Mouse (Mus musculus): ENCODE results near the gene Wnt5b. TPM values are rescaled to one million over a fixed set of nuclear protein-coding genes. Genes with fewer than 3 reads are reported as not detected.
A peak's percentile ranks its signal among the peaks of the same experiment; 100 is the strongest.
"Not testable (repeated sequence)": the region's sequence is repeated elsewhere in the genome, so short reads cannot be mapped to it uniquely, and the experiment has no call there.

Gene Wnt5b
- total RNA-seq, 2 experiments from 2014 or later: 1.8 to 2.2 TPM

GRCm38 (mm10) chr6:119459041-119459440, 85.1 kb downstream of the Wnt5b start:
- no peak for DNase-seq (ENCODE audit: low spot score in 2 of 2)

GRCm38 (mm10) chr6:119458166-119458565, 86.0 kb downstream of the Wnt5b start:
- no peak for DNase-seq (ENCODE audit: low spot score in 2 of 2)

GRCm38 (mm10) chr6:119451981-119452499, 92.1 kb downstream of the Wnt5b start:
- peak; percentile 38 to 64 for DNase-seq (ENCODE audit: low spot score in 2 of 2)

GRCm38 (mm10) chr6:119450965-119451943, 92.9 kb downstream of the Wnt5b start:
- no peak for DNase-seq (ENCODE audit: low spot score in 2 of 2)

GRCm38 (mm10) chr6:119449060-119449499, 95.1 kb downstream of the Wnt5b start:
- no peak for DNase-seq (ENCODE audit: low spot score in 2 of 2)

- no peak for DNase-seq (ENCODE audit: low spot score in 2 of 2)
These were observed 95.7 kb downstream of the Wnt5b start for GRCm38 (mm10) chr6:119448321-119449059.

GRCm38 (mm10) chr6:119445671-119446607, 98.2 kb downstream of the Wnt5b start:
- DNase-seq (ENCODE audit: low spot score in 2 of 2): no peak

- peak; percentile 66 to 84 for DNase-seq (ENCODE audit: low spot score in 2 of 2)
These were observed 100.2 kb downstream of the Wnt5b start for GRCm38 (mm10) chr6:119443742-119444645.

- DNase-seq (ENCODE audit: low spot score in 2 of 2): not testable (repeated sequence)
These were observed 101.4 kb downstream of the Wnt5b start for GRCm38 (mm10) chr6:119442729-119443128.

- DNase-seq (ENCODE audit: low spot score in 2 of 2): no peak
These were observed 106.0 kb downstream of the Wnt5b start for GRCm38 (mm10) chr6:119437894-119438761.

- DNase-seq (ENCODE audit: low spot score in 2 of 2): no peak
These were observed 109.8 kb downstream of the Wnt5b start for GRCm38 (mm10) chr6:119434394-119434793.

- DNase-seq (ENCODE audit: low spot score in 2 of 2): no peak
These were observed 112.3 kb downstream of the Wnt5b start for GRCm38 (mm10) chr6:119431751-119432324.

- peak; percentile 49 to 68 for DNase-seq (ENCODE audit: low spot score in 2 of 2)
These were observed 113.6 kb downstream of the Wnt5b start for GRCm38 (mm10) chr6:119430508-119430907.

- no peak for DNase-seq (ENCODE audit: low spot score in 2 of 2)
These were observed 114.8 kb downstream of the Wnt5b start for GRCm38 (mm10) chr6:119429311-119429710.

- no peak for DNase-seq (ENCODE audit: low spot score in 2 of 2)
These were observed 115.5 kb downstream of the Wnt5b start for GRCm38 (mm10) chr6:119428611-119429010.

- no peak for DNase-seq (ENCODE audit: low spot score in 2 of 2)
These were observed 123.1 kb downstream of the Wnt5b start for GRCm38 (mm10) chr6:119421001-119421400.

- no peak for DNase-seq (ENCODE audit: low spot score in 2 of 2)
These were observed 123.8 kb downstream of the Wnt5b start for GRCm38 (mm10) chr6:119420357-119420756.

- DNase-seq (ENCODE audit: low spot score in 2 of 2): no peak
These were observed 124.7 kb downstream of the Wnt5b start for GRCm38 (mm10) chr6:119419412-119419811.

Data from layer of hippocampus, postnatal 14 days (tissue).